Mouse (Mus musculus) cerebellum, adult 11 months (tissue): ENCODE data around the gene Pafah1b2.

Experiments used
- DNase-seq: peaks from one replicate; pipeline ENCODE4 v3.0.0; 2022

Pafah1b2 gene

GRCm38 (mm10) chr9:46012091-46013008, at the start of gene Pafah1b2, which contains the start of gene Sik3:
Gene Pafah1b2 (minus strand): TSS chr9:46012690.
Gene Sik3 (plus strand): TSS chr9:46012820.
- peak; percentile 96 for DNase-seq

GRCm38 (mm10) chr9:46061696-46062425, 49.4 kb upstream of the Pafah1b2 start:
- peak; percentile 28 for DNase-seq

- no peak for DNase-seq
Observed at GRCm38 (mm10) chr9:46060249-46060648, 47.8 kb upstream of the Pafah1b2 start.

DNA sequence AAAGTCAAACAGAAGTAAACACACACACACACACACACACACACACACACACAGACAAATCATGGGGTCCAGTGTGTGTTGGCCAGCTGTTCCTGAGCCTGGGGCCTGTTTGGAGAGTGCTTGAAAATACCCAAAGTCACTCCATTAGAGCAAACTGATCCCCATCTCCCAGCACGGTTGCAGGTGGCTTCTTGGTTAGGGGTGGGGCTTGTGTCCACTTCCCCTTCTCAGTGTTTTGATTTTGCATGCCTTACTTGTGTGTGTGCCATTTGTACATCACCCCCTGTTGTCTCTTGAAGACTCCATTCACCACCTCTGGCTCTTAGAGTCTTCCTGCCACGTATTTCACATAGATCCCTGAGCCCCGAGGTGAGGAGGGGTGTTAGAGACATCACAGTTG, 45.6 kb upstream of the Pafah1b2 start:
- DNase-seq = no peak

DNA sequence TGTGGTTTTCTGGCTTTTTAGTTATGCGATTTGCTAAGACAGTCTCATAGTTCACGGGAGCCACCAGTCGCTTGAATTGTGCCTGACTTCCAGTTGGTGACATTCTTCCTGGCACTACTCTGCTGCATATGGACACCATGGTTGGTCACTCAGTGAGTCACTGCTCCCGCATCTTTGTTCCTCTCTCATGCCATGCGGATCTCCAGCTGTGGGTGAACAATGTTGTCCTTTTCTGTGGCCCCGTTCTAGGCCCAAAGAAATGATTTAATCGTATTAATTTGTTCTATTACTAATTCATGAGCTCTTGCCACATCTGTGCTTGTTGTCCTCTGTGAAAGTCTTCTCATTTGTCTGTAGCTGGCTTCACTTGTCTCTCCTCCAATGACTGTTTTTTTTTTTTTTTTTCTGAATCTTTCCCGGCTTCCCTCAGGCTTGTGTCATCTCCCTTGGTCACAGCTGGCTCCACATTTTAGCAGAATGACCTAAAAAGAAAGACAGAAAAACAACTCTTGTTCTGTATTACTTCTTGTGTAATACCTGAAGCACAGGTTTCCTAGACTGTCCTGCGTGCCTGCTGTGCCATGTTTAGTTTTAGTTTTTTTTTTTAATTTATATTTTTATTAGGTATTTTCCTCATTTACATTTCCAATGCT, 40.6 kb upstream of the Pafah1b2 start:
- peak; percentile 31 for DNase-seq

- no peak for DNase-seq
Observed at GRCm38 (mm10) chr9:46050203-46050602, 37.7 kb upstream of the Pafah1b2 start.

DNA sequence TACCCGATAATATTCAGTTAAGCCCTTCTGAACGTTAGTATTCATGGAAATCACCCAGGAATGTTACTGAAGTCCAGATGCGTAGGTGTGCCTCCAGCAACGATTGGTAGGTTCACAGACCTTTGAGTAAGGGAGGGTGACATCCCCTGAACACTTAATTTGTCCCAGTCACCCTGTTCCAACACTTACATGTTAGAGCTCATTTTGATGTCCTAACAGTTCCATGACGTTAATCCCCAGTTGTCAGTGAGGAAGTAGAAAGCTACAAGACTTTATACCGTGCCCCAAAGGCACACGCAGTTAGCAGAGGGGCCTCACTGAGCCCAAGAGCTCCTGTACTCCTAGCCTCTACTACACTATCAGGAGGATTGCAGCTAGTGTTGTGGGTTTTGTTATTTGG, 37.0 kb upstream of the Pafah1b2 start:
- DNase-seq = no peak

DNA sequence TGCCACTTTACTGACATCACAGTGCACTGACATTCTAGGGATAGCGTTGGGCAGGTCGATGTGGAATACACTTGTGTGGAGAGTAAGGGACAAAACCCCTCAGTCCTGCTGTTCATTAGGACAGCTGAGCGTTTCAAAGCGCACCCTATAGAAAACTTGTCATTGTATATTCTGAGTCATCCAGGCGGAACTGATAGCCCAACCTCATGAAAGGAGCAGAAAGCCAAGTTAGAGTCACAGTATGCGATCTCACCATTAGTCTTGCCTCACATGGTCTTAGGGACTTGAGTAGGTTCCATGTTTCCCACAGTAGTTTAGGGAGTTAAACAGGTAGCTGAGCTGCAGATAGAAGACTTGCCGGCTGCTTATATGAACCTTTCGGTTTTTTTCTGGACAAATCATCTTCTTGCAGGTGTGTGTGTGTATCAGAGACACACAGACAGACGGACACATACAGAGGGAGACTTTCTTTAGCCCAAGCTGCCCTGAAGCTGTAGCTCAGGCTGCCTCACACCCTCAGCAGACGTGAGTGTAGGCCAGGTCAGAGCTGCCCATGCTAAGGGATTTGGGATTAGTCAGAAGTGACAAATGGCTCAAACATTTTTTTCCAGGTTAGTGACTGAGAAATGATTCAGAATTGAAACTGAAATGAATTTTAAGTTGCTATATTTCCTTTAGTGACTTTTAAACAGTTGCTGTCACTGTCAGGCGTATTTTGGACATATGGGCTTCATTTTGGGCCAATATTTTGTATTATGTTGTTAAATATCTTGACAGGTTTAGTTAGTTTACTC, 34.4 kb upstream of the Pafah1b2 start:
- DNase-seq = no peak

DNA sequence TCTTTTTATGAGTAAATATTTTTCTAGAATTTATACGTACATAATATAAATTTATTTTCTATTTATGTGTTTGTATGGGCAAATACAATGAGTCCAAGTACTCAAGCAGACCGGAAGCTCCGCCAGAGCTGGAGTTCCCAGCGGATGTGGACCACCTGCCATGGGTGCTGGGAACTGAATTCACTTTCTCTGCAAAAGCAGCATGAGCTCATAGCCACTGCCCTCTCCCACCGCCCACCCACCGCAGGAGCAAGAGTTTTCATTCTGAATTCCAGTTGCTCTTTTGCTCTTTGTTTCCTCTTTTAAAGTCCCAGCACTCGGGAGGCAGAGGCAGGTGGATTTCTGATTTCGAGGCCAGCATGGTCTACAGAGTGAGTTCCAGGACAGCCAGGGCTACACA, 31.1 kb upstream of the Pafah1b2 start:
- DNase-seq = no peak

- no peak for DNase-seq
Observed at GRCm38 (mm10) chr9:46042387-46042786, 29.9 kb upstream of the Pafah1b2 start.

DNA sequence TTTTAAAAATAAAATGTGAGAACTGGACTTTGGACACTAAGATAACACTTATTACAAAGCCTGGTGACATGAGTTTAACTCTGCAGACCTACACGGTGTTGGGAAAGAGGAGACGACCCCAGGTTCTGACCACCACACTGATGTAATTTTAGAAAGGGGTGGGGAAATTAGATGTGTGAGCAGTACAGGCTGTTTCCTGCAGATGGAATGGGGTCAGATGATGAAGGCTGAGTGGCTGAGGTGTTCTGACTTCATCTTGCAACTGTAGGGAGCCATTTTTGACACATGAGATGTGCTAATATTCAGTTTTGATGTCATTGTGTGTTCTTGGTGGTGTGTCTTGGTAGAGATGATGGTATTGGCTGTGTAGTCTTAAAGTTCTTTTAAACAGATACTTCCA, 28.7 kb upstream of the Pafah1b2 start:
- no peak for DNase-seq

DNA sequence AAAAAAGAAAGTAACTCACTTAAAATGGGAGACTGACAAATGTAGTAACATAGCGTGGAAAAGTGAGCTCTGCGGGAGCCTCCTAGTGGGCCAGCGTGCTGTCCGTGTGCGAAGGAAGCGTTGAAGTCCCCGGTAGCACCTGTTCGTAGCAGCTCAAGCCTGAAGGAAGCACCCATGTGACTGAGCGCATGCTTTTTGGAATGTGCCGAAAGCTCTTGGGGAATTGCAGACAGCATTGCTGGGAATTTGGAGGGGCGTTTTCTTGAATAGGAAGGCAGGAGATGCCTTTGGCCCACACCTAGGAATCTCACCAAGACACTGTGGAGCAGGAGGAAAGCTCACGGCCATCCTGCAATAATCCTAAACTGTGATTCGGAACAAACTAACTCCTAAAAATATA, 26.3 kb upstream of the Pafah1b2 start:
- DNase-seq = no peak

- no peak for DNase-seq
Observed at GRCm38 (mm10) chr9:46036881-46037280, 24.4 kb upstream of the Pafah1b2 start.

DNA sequence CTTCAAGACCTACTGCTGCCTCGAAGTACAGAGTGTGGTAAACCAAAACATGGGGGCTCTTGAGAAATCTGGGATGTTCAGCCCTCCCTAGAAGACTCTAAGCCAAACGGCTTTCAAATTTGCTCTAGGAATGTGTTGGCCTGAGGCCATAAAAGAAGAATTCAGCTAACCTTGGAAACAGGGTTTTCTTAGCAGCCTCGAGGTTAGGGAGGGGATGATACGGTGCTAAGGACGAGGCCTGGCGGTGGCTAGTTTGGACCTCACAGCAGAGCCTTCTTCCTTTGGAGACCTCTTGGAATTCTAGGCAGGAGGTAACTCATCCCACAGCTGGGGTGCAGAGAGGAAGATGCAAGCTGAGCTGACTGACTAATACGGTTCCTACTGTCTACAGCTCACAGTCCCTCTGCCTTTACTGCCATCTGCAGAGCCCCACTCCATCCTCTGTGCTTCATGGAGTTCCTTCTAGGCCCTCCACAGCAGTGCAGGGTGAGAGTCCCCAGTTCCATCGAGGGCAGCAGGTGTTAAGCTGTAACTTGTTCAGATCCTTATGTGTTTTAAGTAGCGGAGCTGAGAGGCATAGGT, 22.9 kb upstream of the Pafah1b2 start:
- no peak for DNase-seq

DNA sequence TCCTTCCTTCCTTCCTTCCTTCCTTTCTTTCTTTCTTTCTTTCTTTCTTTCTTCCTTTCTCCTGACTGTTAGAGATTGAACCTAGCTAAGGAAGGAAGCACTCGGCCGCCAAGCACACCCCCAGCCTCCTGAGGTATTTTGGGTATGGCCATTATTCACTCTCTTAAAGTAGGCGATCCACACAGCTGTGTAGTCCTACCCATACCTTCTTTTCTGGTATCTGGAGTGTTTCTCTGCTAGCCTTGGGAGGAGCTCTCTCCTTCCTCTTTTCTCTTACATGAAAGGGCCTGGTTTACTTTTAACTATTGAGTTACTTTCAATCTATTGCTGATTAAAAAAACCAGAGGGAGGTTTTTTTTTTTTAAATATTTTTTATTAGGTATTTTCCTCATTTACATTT, 21.4 kb upstream of the Pafah1b2 start:
- DNase-seq = no peak

DNA sequence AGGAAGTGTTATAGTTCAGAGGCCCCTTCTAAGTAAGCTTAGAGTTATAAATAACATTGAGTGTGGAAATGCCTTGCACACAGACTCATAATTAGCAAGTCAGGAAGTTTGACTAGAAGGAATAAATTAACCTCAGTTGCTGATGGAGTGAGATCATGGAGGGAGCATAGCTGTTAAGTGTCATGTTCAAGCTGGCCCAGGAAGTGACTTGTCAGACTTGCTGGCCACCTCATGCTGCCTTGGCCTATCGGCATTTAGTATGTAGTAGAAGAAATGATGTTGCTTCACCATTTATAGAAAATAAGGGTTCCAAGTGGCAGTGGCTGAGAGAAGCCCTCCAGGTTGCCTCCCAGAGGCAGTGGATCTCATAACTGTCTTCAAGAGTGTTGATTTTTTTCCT, 20.6 kb upstream of the Pafah1b2 start:
- no peak for DNase-seq

- no peak for DNase-seq
Observed at GRCm38 (mm10) chr9:46032190-46032589, 19.7 kb upstream of the Pafah1b2 start.

DNA sequence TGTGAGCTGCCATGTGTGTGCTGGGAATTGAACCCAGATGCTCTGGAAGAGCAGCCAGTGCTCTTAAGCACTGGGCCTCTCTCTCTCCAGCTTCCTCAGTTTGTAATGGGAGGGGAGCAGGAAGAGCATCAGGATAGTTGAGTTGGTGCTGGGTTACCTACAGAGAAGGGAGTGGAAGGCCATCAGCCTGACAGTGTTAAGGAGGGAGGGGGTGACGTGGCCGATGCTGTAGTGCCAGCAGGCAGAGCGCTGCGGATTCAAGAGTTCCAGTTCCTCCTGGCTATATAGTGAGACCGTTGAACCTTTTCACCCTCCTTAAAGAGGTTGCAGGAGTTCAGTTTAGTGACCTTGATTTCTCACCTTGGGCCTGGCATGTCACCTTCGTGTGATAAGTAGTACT, 18.5 kb upstream of the Pafah1b2 start:
- no peak for DNase-seq

GRCm38 (mm10) chr9:46030184-46030583, 17.7 kb upstream of the Pafah1b2 start:
- DNase-seq = no peak

DNA sequence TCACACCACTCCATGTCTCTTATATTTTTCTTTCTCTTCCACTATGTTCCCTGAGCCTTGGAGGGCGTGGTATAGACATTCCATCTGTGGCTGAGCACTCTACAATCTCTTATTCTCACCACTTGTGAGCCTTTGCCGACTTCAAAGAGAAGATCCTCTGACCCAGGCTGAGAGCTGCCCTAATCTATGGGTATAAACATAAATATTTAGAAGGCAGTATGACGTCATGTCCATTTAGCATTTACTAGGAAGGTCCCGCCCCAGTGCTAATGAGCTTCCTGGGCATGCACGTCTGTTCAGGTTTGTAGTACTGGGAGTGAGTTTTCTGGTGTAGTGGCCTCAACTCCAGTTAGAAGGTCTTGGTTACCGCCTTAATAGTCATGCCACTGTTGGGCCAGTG, 17.0 kb upstream of the Pafah1b2 start:
- DNase-seq = no peak

DNA sequence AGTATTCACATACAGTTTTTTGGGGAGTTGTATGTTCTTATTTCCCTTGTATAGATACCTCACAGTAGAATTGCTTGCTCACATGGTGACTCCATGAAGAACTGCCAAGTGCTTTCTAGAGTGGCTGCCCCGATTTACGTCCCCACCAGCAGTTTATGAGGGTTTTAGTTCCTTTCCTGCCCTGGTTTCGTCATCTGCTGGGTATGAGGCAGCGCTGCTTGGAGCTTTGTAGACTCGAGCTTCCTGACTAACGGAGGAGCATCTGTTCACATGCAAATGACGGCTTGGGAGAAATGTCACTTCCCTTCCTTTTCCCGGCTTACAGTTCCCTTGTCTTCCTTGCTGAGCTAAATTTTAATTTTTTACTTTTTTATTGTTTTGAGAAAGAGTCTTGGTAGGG, 15.5 kb upstream of the Pafah1b2 start:
- no peak for DNase-seq
